8 mouse cellular contexts compared by ENCODE assay signal in genomic region chr14:76598518-76599216, GRCm38 (mm10). TPM values are rescaled to one million over a fixed set of nuclear protein-coding genes. Genes with fewer than 3 reads are reported as not detected.
A peak's percentile ranks its signal among the peaks of the same experiment; 100 is the strongest.
DNase-seq lines count a peak whose midpoint lies in the region; ATAC-seq and TF ChIP-seq lines count a peak whose summit lies in the region.

No protein-coding gene starts in this region.

- WGBS in embryonic facial prominence, embryonic 13.5 days, result 2% methylated on average over 12 of the region's 12 CpGs
- 2% methylated on average over 12 of the region's 12 CpGs for WGBS in heart, postnatal 0 days
- WGBS in lung, embryonic 14.5 days, result 2% methylated on average over 12 of the region's 12 CpGs
- WGBS in olfactory bulb, adult 2 months, result 15% methylated on average over 12 of the region's 12 CpGs

- peak overlapping the region; percentile 64 for H3K4me2 ChIP-seq in embryonic facial prominence, embryonic 13.5 days
- H3K4me2 ChIP-seq in heart, postnatal 0 days (ENCODE audit: low read depth, low read length), result peak overlapping the region; percentile 50
- peak overlapping the region; percentile 61 for H3K4me2 ChIP-seq in lung, embryonic 14.5 days

- H3K36me3 ChIP-seq in embryonic facial prominence, embryonic 13.5 days, result no peaks in the 10 kb centered on the region
- no peaks in the 10 kb centered on the region for H3K36me3 ChIP-seq in heart, postnatal 0 days (replicated peaks; ENCODE audit: control insufficient read depth, insufficient read depth, low read length)
- no peaks in the 10 kb centered on the region for H3K36me3 ChIP-seq in lung, embryonic 14.5 days (ENCODE audit: insufficient read depth)

- peak; percentile 2; the same call in 1 of the 2 replicates for TF ChIP-seq CTCF in heart, postnatal 0 days (IDR thresholded peaks at IDR 0.05; ENCODE audit: low read depth)
- no peak for TF ChIP-seq CTCF in lung, embryonic 14.5 days (IDR thresholded peaks at IDR 0.05; ENCODE audit: low read depth)
- no peak for TF ChIP-seq CTCF in olfactory bulb, adult 2 months (IDR thresholded peaks at IDR 0.05; ENCODE audit: insufficient read depth, low read depth, low read length)

- H3K4me1 ChIP-seq in embryonic facial prominence, embryonic 13.5 days, result peaks cover 43% of the 10 kb centered on the region
- H3K4me1 ChIP-seq in heart, postnatal 0 days (ENCODE audit: control insufficient read depth, insufficient read depth), result peaks cover 14% of the 10 kb centered on the region
- H3K4me1 ChIP-seq in lung, embryonic 14.5 days (ENCODE audit: insufficient read depth), result peaks cover 23% of the 10 kb centered on the region
- peaks cover 16% of the 10 kb centered on the region for H3K4me1 ChIP-seq in olfactory bulb, adult 2 months (ENCODE audit: control insufficient read depth, insufficient read depth, low read length)

- peak overlapping the region; percentile 87 for H3K27ac ChIP-seq in embryonic facial prominence, embryonic 13.5 days
- peak overlapping the region; percentile 17; the same call in 1 of the 2 replicates for H3K27ac ChIP-seq in heart, postnatal 0 days (ENCODE audit: low read depth)
- peak overlapping the region; percentile 93 for H3K27ac ChIP-seq in lung, embryonic 14.5 days (ENCODE audit: low read depth)
- no peak overlapping the region for H3K27ac ChIP-seq in olfactory bulb, adult 2 months (ENCODE audit: insufficient read depth, low read depth, low read length)

- TF ChIP-seq POLR2A in olfactory bulb, adult 2 months (IDR thresholded peaks at IDR 0.05; ENCODE audit: insufficient read depth, low read depth, low read length), result no peak

- TF ChIP-seq EP300 in heart, postnatal 0 days (IDR thresholded peaks at IDR 0.05; ENCODE audit: low read depth), result no peak

- peak overlapping the region; percentile 36 for H3K4me3 ChIP-seq in embryonic facial prominence, embryonic 13.5 days
- peak overlapping the region; percentile 32 for H3K4me3 ChIP-seq in heart, postnatal 0 days (ENCODE audit: low read depth, low read length)
- peak overlapping the region; percentile 20 for H3K4me3 ChIP-seq in lung, embryonic 14.5 days (ENCODE audit: low read depth, low read length)
- H3K4me3 ChIP-seq in olfactory bulb, adult 2 months (ENCODE audit: insufficient read depth, low read depth, low read length), result peak overlapping the region; percentile 38

- H3K27me3 ChIP-seq in embryonic facial prominence, embryonic 13.5 days, result no peaks in the 10 kb centered on the region
- H3K27me3 ChIP-seq in heart, postnatal 0 days (ENCODE audit: control insufficient read depth, insufficient read depth, low read length), result no peaks in the 10 kb centered on the region
- no peaks in the 10 kb centered on the region for H3K27me3 ChIP-seq in lung, embryonic 14.5 days (ENCODE audit: insufficient read depth, low read length)

- DNase-seq in CD4-positive, CD25-positive, alpha-beta regulatory T cell, adult 2 months (ENCODE audit: low read depth, low spot score), result peak; percentile 19
- DNase-seq in ZHBTc4 (ENCODE audit: low read depth, low spot score), result peak; percentile 48
- DNase-seq in heart, postnatal 0 days (ENCODE audit: low spot score), result peak; percentile 63
- peak; percentile 38 to 48 for DNase-seq in kidney, postnatal 36 days
- DNase-seq in lung, embryonic 14.5 days, result peak; percentile 83
- DNase-seq in spleen, adult 12 weeks (ENCODE audit: low spot score), result no peak

- peak overlapping the region; percentile 44 for H3K9ac ChIP-seq in embryonic facial prominence, embryonic 13.5 days
- peak overlapping the region; percentile 0; the same call in 1 of the 2 replicates for H3K9ac ChIP-seq in heart, postnatal 0 days (replicated peaks; ENCODE audit: low read depth, low read length)
- H3K9ac ChIP-seq in lung, embryonic 14.5 days, result peak overlapping the region; percentile 40

- ATAC-seq in embryonic facial prominence, embryonic 13.5 days (ENCODE audit: insufficient number of reproducible peaks, insufficient read depth, low FRiP score, low TSS enrichment, low read depth), result no peak
- ATAC-seq in heart, postnatal 0 days (ENCODE audit: insufficient read depth, low read depth), result peak; percentile 79
- peak; percentile 83 for ATAC-seq in lung, embryonic 14.5 days (ENCODE audit: insufficient read depth)

- H3K9me3 ChIP-seq in embryonic facial prominence, embryonic 13.5 days, result no peaks in the 10 kb centered on the region
- no peaks in the 10 kb centered on the region for H3K9me3 ChIP-seq in heart, postnatal 0 days (replicated peaks; ENCODE audit: control insufficient read depth, low read length)
- H3K9me3 ChIP-seq in lung, embryonic 14.5 days (ENCODE audit: low read depth, low read length), result no peaks in the 10 kb centered on the region

RNA-seq across cellular contexts. Expression of gene Serp2, which starts 42.0 kb away (rescaled TPM):
- polyA plus RNA-seq in embryonic facial prominence, embryonic 13.5 days (2015; fragmentation: Nextera tagmentation; extraction: Ambion mirVana), result 11.0 and 14.6 TPM in 2 replicates
- 0.54 and 7.2 TPM in 2 replicates for total RNA-seq in heart, postnatal 0 days (2014; rRNA removed; ENCODE audit: low replicate concordance)
- 2.3 and 3.1 TPM in 2 replicates for polyA plus RNA-seq in heart, postnatal 0 days (2015; fragmentation: Nextera tagmentation; extraction: Ambion mirVana)
- polyA plus RNA-seq in lung, embryonic 14.5 days (2014; fragmentation: Nextera tagmentation; extraction: Ambion mirVana), result 5.8 and 7.7 TPM in 2 replicates
- not detected in 2 replicates for polyA plus RNA-seq in olfactory bulb, adult 2 months (2012; ENCODE audit: insufficient read depth, insufficient read length, low replicate concordance, missing spikeins)
